Mouse (Mus musculus) right cerebral cortex, postnatal 10 days (tissue): Measurements from ENCODE around the gene Tada2a.

Experiments
- DNase-seq, 2 experiments: peaks; one replicate each; pipeline ENCODE4 v3.0.0; 2021; ENCODE audit warnings: low spot score in 2 of 2

Gene Tada2a

DNA sequence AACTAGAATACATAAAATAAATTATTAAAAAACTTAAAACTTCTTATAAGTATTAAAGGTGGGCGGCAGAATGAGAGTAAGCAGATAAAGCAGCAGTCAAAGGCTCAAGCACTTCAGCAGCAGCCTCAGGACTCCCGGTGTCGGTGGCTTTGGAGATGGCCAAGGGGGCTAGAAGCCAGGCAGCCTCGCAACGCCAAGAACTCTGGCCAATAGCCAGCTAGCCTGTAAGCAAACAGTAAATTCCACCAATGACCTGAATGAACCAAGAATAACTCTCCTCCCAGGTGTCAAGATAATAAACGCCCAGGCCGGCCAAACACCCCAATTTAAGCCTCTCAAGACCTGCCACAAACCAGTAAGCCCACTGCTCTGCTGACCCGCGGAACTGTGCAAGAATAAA lies 13.8 kb downstream of the Tada2a start:
- no peak for DNase-seq

DNA sequence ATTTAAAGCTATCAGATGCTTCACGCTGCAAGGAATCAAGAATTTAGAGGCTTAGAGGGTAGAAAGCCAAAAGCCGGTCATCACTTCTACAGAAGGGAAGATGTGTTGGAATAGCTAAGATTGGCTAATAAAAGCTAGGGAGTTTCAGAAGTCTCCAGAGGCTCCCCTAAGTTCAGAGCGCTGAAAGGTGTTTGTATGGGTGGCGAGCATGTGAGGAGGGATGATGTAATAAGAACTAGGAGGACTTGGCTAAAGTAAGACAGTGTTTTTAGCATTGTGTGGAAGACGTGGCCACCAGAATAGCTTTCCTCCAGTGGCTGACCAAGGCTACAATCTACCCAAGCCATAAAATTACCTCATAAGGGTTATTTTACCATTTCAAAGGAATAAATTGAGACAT lies 15.8 kb downstream of the Tada2a start:
- no peak for DNase-seq

DNA sequence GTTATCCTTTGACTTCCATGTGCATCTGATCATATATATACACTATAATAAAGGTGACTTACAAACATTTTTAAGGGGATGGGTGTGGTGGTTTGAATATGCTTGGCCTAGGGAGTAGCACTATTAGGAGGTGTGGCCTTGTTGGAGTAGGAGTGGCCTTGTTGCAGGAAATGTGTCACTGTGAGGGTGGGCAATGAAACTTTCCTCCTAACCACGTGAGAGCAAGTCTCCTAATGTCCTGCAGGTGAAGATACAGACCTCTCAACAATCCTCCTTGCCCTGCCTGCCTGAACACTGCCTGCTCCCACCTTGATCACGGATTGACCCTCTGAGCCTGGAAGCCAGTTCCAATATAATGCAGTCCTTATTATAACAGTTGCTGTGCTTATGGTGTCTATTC lies 22.3 kb downstream of the Tada2a start:
- no peak for DNase-seq

DNA sequence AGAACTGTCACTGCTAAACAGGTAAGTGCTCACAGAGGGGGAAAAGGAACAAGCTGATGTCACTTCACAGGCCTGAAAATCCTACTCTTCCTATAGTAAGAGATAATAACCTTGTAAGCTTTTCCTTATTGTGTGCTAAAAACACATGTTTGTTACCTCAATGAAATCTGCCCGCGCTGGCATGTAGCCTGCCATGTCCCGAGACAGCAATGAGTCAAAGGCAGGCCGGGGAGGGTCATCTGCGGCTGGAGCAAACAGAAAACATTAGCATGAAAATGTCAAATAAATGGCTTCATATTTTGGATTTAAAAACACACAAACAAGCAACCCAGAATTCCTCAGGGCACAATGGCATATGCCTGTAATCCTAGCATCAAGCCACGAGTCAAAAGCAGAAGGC lies 25.4 kb downstream of the Tada2a start:
- no peak for DNase-seq

DNA sequence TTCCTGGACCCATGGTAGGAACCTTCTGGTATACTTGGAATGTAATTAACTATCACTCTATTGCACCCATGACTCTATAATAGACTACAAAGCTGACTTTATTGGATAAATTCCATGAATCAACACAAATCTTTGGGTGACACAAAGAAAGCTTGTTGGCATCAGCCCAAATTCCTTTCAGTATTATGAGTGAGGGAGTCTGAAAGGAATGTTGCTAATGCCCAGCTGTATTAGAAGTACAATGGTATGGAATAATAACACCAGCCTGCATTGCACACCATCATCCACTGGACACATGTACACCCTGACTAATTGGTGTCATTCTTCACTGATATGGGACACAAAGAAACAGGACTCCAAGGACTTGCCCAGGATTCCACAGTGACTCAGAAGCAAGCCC lies 28.2 kb downstream of the Tada2a start:
- no peak for DNase-seq

DNA sequence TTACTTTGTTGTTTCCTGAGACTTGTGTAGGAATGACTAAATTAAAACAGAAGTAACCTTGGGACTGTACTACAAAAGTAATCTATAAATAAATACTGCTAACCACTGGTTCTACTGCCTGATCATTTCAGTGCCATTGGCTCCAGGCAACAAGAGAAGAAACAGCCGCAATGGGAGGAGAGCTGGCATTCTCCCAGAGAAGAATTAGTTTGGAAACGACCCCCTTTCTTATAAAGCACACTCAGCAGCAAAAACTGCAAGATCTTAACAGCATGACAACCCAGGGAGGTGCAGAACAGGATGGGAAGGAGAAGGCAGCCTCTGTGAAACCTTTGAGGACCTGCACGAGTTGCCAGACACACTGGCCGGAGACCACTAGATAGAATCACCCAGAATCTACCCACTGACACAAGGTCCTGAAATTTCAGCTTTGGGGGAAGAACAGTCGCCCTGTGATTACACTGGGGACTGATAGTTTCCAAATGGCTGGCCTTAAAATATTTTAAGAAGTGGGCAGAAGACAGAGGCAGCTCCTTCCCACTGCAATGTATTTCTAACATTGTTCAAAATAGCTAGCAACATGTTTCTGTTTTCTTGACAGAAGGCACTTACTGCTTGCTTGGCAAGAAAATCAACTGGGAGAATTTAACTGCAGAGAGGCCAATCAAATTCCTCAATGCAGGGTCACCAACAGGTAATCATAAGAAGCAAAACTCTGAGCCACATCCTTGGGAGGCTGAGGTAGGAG lies 32.0 kb downstream of the Tada2a start:
- DNase-seq: peak; percentile 42 to 61

DNA sequence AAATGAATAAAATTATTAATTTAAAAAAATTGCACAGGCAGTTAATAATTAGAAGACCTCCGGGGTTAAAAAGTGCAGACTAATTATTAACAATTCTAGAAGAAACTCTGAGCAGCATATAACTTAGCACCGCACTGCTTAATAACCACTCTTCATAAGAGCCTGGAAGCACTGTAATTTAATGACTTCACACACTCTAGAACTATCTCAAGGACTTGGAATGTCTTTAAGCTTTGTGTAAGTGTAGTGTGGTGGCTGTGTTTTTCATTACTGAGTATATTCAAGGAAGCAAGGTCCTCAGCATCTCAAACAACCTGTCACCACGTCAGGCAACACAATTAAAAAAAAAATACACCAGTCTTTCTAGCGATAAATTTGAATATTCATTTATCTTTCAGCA lies 34.3 kb downstream of the Tada2a start:
- no peak for DNase-seq

DNA sequence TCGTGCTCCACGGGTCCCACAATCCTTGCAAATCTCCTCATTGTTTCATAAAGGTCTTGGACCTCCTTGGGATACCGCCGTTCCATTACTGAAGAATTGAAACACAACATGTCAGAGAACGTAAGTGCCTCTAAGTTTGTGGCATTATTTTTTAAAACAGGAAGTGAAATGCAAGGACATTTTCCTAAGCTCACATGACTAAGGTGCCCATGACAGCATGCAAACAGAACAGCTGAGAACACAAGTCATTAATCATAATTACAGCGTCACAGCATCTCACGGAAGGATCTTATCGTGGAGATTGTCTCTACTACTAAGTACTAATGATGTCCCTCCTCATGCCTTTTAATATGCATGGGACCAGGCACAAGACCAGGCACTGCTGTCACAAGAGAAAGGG lies 38.8 kb downstream of the Tada2a start:
- no peak for DNase-seq

DNA sequence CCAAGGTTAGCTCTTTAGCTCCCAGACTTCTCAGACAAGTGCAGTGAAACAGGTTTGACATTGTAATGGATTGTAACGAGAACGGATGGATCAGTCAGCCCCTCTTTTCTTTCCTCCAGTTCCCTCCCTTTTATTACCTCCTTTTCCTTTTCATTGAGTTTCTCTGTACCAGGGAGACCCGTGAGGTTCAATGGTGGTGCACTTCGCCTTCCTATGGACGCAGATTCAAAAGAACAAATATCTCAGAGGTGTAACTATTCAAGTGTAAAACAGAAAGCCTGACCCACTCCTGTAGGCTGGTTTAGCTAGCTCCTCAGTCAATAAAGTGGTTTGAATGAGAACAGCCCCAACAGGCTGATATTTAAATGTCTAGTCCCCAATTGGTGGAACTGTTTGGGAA lies 47.5 kb downstream of the Tada2a start:
- no peak for DNase-seq

DNA sequence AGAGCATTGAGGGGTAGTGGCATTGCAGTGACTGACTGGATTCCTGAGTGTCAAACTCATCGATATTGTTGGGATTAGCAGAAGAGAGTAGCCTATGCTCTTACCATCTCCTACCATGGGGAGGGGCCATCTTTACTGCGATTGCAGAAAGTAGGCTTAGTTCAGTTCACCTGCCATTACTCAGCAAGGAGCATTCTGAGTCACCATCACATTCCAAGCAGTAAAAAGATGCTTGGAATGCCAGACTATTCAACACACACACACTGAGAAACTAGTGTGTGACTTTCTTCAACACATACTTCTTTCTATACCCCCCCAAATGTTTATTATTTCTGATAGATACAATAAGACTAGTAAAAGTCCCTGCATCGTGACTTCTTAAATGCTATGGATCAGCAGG lies 49.1 kb downstream of the Tada2a start:
- no peak for DNase-seq

DNA sequence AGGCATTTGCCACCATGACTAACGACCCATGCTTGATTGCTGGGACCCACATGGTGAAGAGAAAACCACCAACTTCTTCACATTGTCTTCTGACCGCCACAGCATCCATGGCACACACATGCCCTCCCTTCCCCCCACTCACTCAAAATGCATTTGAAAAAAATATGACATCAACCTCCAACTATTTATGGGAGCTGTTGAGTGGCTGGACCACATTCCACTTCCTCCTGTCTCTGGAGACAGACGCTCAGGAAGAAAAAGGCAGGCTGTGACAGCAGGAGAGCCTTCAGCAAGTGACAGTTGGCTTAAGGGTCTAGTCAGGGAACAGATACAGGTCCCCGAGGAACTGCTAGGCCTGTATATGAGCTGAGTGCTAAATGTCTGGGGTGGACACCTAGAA lies 49.5 kb downstream of the Tada2a start:
- DNase-seq: no peak

DNA sequence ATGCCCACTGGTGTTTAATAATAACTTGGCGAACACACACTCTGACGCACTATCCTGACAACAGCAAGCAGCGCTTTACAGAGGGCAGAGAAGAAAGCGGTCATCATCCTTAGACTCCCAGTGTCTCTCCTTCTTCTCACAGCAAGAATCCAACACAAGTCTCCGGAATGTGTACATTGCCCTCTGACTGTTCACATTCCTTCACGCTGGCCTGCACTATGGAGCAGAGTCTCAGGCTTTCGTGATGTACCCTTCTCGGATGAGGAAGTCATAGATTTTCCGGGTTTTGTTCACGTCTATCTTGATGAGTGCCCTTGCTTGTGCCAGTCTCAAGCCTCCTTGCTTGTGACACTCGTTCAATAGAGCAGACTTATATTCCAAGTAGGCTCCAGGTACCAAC lies 50.0 kb downstream of the Tada2a start:
- no peak for DNase-seq

DNA sequence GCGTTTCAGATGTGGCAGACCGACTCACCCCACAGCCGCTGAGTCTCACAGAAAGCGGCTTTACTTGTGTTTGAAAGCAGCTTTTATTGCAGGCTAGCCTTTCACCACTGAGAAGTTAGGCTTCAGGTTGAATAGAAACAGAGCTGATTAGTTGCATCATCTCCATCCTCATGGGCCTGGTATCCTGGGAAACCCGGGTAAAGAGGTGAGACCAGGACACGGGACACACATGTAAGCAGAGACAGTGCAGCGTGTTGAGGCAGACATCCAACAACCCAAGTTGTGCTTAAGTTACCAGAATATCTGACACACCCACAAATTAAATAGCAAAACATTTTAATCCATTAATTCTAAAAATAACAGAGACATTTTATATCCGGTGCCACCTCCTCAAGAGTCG lies 50.8 kb downstream of the Tada2a start:
- DNase-seq: no peak

DNA sequence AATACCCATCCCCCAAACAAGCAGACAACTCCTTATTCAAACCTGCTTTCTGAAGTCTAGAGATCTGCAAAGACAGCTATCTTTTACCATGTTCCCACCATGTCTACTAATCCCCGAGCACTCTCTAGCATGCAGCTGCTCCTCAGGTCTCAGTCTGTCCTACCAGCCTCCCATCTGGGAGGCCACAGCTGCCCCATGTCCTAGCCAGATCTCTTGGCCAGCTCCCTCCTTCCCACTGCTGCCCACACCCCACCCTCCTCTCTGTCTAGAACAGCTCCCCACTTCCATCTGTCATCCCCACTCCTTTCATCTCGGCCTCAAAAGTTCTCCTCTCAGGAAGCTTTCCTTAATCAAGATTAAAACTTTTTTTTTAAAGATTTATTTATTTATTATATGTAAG lies 52.4 kb downstream of the Tada2a start:
- DNase-seq: peak in 1 of 2 experiments; percentile 56

DNA sequence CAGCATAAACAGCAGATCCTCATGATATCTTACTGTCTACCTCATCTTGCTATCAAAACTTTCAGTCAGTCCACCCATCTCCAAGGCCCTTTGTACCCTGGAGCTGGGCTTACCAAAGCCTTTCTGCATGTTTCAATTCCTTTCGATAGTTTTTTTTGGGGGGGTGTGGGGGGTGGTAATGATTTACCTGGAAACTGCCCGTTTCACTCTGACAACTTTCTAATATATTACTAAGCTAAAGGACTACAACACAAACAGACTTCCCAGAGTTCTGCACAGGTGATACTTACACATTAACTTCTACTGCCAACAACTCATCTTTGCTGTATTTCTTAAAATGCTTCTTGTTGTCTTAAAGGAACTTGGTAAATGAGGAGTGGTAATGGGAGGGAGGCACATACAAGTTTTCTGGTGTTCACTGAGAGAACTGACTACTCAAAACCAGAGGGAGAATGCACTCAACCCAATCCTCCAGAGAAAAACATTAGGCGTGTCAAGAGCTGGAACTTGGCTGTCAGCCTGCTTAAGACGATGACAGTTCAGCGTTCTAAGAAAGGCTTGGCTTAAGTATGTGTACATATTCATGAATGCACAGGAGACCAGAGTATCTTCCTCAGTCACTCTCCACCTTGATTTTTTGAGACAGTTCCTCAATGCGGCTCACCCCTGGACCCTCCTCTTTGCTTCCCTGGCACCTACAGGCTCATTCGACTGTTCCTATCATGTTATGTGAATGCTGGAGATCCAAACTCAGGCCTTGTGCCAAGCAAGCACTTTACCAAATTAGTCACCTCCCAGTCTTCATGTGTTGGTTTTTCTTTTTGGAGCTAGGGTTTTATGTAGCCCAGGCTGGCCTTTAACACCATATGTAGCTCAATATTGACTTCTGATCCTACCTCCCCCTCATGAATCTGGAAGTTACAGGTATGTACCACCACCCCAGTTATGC lies 55.3 kb downstream of the Tada2a start:
- DNase-seq: peak in 1 of 2 experiments; percentile 45

DNA sequence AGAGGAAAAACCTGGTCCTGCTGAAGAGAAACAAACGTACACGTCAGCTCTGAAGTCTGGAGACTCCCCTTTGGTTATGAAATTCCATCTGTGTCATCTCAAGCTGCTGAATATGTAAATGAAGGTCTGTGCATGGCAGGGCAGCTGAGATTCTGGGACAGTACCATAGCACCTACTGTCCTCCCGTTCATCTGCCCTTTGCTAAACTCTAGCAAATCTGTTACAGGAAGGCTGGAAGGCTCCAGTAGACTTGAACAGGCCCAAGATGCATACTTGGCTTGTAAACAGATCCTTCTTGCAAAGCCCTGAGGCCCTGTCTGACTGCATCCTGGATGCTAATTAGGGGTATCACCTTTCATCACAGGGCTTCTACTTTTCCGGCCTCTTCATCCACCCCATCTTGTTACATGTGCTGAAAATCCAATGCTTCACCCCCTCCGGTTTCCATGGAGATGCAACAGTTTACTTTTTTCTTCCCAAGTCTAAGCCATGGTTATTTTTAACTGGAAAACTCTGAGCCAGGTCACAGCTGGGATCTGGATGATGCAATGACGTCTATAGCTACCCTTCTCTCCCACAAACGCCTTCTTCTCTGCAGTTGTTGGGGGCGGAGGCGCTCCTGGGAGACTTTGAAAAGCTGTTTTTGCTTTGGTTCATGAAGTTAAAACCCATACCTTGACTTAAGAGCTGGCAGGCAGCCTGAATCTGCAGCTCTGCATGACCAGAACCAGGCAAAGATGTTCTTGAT lies 56.3 kb downstream of the Tada2a start:
- peak; percentile 70 to 80 for DNase-seq

DNA sequence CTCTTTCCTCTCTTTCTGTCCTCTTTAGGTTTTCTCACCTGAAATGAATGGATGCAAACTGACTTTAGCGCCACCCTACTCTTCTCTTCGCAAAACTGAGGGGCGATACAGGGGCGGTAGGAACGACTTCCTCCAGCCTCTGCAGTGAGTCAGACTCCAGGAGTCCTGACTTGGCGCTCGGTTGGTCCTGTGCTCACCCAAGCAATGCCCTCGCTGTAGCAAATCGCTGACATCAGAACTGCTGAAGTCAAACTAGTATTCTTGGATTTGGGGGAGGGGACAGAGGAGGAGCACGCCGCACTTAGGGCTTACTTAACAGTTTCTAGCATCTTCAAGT lies 60.4 kb downstream of the Tada2a start, which contains the start of gene Dusp14:
Gene Dusp14 (minus strand): TSS at position 228 of the 337 bp plus-strand sequence.
- no peak for DNase-seq

DNA sequence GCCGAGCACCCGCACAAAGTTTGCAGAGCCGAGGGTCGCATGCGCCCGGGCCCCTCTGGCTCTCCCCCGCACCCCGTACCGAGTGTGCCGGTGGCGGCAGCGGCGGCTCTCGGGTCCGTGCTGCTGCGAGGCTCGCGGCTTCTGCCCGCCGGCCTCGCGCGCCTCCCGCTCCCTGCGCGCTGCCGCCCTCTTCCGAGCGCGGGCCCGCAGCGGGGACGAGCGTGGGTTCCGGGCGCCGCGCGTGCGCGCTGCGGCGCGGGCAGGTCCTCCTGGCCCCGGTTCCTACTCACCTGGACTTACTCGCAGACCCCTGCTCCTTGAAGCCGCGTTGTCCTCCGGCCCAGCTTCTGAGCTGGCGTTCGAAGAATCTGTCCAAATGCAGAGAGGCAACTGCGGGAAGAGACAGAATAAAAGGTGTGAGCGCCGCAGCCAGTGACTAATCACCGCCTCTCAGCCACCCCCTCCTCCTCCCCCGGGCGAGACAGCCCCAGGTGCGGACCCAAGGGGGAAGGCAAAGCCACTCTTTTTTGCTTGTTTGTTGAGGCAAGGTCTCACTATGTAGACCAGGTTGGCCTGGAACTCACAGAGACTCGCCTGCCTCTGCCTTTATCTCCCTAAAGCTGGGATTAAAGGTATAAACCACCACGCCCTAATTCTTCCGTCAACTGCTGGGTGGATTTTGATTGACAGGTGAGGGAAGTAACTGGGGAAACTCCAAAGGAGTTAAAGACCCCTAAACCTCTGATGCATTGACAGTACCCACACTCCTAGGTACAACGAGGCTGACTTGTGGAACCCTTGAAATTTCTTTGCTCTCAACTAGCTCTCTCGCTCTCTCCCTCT lies 61.0 kb downstream of the Tada2a start:
- peak; percentile 50 to 64 for DNase-seq

DNA sequence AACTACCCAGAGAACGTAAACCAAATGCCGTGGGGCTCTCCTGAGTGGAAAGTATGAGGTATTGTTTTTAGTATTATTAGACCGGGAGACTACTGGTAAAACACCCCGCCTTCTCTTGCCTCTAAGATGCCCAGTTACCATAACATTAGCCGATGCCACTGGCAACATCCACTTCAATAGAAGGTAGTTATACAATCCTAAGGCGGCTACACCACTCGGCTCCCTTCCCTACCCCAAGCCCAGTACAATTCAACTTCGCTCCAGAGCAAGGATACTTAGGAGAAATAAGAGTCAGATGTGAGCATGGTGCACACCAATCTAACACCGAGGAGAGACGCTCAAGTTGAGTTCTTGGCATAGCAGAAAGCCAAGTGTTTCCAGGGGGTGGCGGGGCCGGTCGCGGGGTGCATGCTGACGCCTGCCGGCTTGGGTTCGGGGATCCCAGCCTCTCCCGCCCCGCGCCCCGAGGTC lies 61.6 kb downstream of the Tada2a start:
- peak; percentile 42 to 48 for DNase-seq

DNA sequence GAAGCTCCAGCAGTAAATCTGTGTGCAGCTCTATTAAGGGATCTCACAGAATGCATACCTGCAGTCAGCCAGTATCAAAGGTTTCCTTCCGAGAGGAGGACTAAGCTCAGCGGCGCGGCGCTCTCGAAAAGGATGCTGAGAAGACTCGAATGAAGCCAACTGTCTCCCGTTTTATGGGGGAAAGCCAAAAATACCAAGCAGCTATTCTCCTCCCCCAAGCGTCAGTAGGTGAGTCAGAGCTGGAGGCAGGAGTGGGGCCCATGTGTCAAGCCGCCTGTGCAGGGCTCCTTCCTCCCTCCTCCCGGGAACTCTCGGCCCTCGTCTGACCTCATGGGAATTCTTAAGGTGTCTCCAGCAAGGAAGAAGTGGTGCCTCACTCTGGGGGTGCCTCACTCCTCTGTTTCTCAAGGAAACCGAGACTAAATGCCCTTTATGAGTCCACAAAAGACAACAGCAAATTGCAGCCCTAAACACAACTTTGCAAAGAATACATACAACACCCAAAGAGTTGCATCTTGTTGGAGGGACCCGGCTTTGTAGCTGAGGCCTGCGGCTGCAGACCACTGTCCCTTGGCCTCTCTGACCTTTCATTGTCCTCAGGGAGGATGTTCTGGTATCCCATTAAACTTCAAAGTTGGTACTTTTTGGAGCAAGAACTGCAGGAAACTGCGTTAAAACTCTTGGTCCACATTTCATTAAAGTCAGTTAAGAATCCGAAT lies 62.3 kb downstream of the Tada2a start:
- DNase-seq: peak; percentile 59 to 71

DNA sequence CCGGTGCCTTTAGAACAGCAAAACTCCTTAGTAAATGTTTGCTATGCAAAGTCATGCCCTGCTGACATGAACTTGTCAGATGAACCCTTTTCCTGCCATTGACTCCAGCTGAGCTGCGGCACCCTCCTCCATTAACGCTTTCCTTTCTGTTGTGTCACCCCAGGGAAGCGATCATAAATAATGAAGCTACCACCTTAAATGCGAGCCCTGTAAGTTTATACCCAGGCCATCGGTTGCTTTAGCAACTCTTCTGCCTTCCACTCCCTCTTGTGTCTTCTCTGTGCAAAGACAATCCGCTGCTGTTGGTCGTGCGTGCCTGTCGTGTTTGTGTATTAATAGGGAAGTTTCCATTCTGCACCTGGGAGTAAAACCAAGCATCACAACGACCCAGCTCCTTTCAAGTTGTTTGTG lies 63.3 kb downstream of the Tada2a start:
- peak in 1 of 2 experiments; percentile 52 for DNase-seq
